Mouse (Mus musculus): ENCODE data around the gene Spata20. TPM values are rescaled to one million over a fixed set of nuclear protein-coding genes. Genes with fewer than 3 reads are reported as not detected.

Gene Spata20
- total RNA-seq, 1 experiment = 0.71 TPM

DNA sequence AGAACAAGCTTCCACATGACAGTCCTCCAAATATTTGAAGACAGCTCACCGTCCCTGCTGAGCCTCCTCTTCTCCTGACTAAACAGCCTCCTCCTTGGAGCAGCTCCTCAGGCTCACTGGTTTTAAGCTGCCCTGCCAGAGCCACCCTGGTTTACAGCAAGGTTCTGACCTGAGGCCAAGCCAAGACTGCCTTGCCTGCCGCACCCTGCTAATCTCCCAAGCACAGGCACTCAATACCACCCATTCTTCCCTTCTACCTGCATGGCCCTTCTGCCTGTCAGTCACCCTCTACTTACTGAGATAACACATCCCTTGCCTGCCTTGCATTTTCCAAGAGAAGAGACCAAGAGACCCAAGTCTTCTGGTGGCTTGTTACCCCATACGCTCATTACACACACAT, 29.6 kb downstream of the Spata20 start:
- Histone ChIP-seq H3K4me3 (ENCODE audit: insufficient read depth in 1 of 2, low read depth in 1 of 2, low read length in 2 of 2, poor library complexity in 1 of 2, severe bottlenecking in 1 of 2) (no peak overlapping the region), H3K27ac (ENCODE audit: insufficient read depth, low read depth, low read length, poor library complexity, severe bottlenecking) (no peak overlapping the region), H3K36me3 (ENCODE audit: control insufficient read depth, insufficient read depth, low read length, poor library complexity, severe bottlenecking) (no peaks in the 10 kb centered on the region), H3K9me3 (ENCODE audit: control insufficient read depth, insufficient read depth, low read depth, low read length) (no peaks in the 10 kb centered on the region), H3K4me1 (ENCODE audit: control insufficient read depth in 2 of 2, insufficient read depth in 2 of 2, low read length in 2 of 2, poor library complexity in 1 of 2) (peaks cover 0 to 5% of the 10 kb centered on the region in 2 experiments; a peak in 2 of 4 replicates), H3K9ac (ENCODE audit: insufficient read depth, low read depth, low read length, poor library complexity, severe bottlenecking) (no peak overlapping the region)
- in situ Hi-C loops (cut with MboI; ENCODE audit: low sequenced_read_pairs in 2 of 2, unreplicated experiment in 2 of 2) = no loop called here
- DNase-seq (ENCODE audit: low read depth, low spot score) = no peak
- TF ChIP-seq MAFK (IDR thresholded peaks at IDR 0.05; ENCODE audit: insufficient read depth, low read depth, low read length) = no peak
- TF ChIP-seq HCFC1 (IDR thresholded peaks at IDR 0.05; ENCODE audit: borderline replicate concordance, insufficient read depth, low read length) = no peak

DNA sequence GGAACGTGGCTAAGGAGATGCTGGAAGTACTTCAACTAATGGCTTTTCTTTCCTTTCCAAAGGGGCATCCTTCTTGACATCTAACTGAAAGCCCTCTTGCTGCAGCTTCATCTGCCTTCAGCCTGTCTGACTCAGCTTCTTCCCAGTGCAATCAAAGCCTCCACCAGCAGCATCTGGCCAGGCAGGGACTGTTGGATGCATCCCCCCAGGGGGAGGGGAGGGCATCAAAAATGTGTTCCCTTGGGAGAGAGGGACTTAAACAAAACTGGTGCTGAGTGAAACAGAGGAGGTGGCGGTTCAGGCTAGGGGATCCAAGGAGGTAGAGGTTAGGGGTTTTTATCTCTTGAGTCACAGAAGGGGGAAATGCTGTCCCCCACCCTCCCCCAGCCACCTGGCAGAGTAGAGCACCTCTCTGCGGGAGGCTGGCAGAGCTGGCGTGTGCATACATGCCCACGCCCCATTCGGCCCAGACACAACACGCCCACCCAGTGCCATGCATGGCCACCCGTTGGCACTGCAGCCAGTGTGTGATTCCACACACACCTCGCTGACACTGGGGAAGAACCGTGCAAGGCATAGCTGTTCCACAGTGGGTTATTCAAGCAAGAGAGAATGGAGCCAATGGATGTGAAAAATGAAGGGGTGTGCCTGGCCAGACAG, 30.7 kb downstream of the Spata20 start:
- Histone ChIP-seq H3K4me1 (ENCODE audit: control insufficient read depth in 2 of 2, insufficient read depth in 2 of 2, low read length in 2 of 2, poor library complexity in 1 of 2) (peaks cover 0 to 5% of the 10 kb centered on the region in 2 experiments; a peak in 2 of 4 replicates), H3K27ac (ENCODE audit: insufficient read depth, low read depth, low read length, poor library complexity, severe bottlenecking) (no peak overlapping the region), H3K36me3 (ENCODE audit: control insufficient read depth, insufficient read depth, low read length, poor library complexity, severe bottlenecking) (no peaks in the 10 kb centered on the region), H3K4me3 (ENCODE audit: insufficient read depth in 1 of 2, low read depth in 1 of 2, low read length in 2 of 2, poor library complexity in 1 of 2, severe bottlenecking in 1 of 2) (no peak overlapping the region), H3K9me3 (ENCODE audit: control insufficient read depth, insufficient read depth, low read depth, low read length) (no peaks in the 10 kb centered on the region), H3K9ac (ENCODE audit: insufficient read depth, low read depth, low read length, poor library complexity, severe bottlenecking) (no peak overlapping the region)
- TF ChIP-seq MAFK (IDR thresholded peaks at IDR 0.05; ENCODE audit: insufficient read depth, low read depth, low read length) = no peak
- no peak for TF ChIP-seq ZC3H11A (IDR thresholded peaks at IDR 0.05; ENCODE audit: borderline replicate concordance, low read depth, low read length)
- no peak for TF ChIP-seq CHD2 (IDR thresholded peaks at IDR 0.05; ENCODE audit: low read depth, low read length)
- no peak for DNase-seq (ENCODE audit: low read depth, low spot score)
- in situ Hi-C loops (cut with MboI; ENCODE audit: low sequenced_read_pairs in 2 of 2, unreplicated experiment in 2 of 2) = no loop called here

DNA sequence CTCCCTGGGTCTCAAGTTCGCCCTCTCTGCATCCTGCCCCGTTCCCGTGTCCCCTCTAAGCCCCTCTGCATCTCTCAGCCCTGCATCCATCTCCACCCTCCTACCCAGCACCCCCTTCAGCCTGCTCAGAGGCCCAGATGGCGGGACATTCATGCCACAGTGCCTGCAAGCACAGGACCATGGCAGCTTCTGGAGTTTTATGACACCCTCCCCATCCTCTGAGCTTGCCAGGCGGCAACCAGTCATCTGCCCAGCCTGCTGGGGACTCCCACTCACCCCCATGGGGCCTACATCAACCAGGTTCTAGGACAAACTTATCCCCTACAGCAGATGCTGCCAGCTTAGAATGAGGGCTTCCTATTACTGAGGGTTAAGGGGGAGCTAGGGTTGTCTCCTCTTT, 31.2 kb downstream of the Spata20 start:
- Histone ChIP-seq H3K4me3 (ENCODE audit: insufficient read depth in 1 of 2, low read depth in 1 of 2, low read length in 2 of 2, poor library complexity in 1 of 2, severe bottlenecking in 1 of 2) (no peak overlapping the region), H3K36me3 (ENCODE audit: control insufficient read depth, insufficient read depth, low read length, poor library complexity, severe bottlenecking) (no peaks in the 10 kb centered on the region), H3K9ac (ENCODE audit: insufficient read depth, low read depth, low read length, poor library complexity, severe bottlenecking) (no peak overlapping the region), H3K27ac (ENCODE audit: insufficient read depth, low read depth, low read length, poor library complexity, severe bottlenecking) (no peak overlapping the region), H3K9me3 (ENCODE audit: control insufficient read depth, insufficient read depth, low read depth, low read length) (no peaks in the 10 kb centered on the region), H3K4me1 (ENCODE audit: control insufficient read depth in 2 of 2, insufficient read depth in 2 of 2, low read length in 2 of 2, poor library complexity in 1 of 2) (peaks cover 0 to 5% of the 10 kb centered on the region in 2 experiments; a peak in 2 of 4 replicates)
- in situ Hi-C loops (cut with MboI; ENCODE audit: low sequenced_read_pairs in 2 of 2, unreplicated experiment in 2 of 2) = no loop called here
- DNase-seq (ENCODE audit: low read depth, low spot score) = no peak
- TF ChIP-seq ZNF384 (IDR thresholded peaks at IDR 0.05; ENCODE audit: low read depth, low read length) (no peak), MAFK (IDR thresholded peaks at IDR 0.05; ENCODE audit: insufficient read depth, low read depth, low read length) (no peak), HCFC1 (IDR thresholded peaks at IDR 0.05; ENCODE audit: borderline replicate concordance, insufficient read depth, low read length) (no peak), CHD2 (IDR thresholded peaks at IDR 0.05; ENCODE audit: low read depth, low read length) (no peak), ZC3H11A (IDR thresholded peaks at IDR 0.05; ENCODE audit: borderline replicate concordance, low read depth, low read length) (no peak)

DNA sequence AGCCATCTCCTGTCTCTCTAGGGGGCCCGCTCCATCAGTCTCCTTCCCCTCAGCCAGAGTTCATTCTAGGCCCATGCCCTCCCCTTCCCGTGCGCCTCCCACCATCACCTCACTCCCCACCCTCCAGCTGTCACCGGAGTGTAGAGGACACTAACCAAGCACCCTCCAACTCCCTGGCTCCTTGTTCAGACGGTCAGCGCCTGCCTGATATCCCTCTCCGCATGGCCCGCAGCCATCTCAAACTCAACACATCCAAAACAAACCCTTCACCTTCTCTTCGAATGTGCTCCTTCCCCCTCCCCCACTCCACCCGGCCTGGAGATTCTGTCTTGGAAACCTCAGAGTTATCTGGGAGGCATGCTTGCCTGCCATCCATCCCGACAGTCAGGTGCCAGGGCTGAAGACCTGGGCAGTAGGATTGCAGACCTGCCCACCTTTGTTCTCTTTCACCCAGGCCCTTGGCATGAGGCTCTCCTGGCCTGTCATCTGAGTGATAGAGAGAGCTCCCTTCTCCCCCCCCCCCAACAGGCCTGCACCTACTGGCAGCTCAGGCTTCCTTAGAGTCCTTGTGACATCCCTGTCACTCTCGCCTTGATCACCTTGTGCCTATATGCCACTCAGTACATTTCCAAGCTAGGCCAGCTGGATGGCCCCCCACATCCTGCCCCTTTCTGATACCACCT, 34.7 kb downstream of the Spata20 start:
- in situ Hi-C loops (cut with MboI; ENCODE audit: low sequenced_read_pairs in 2 of 2, unreplicated experiment in 2 of 2) = no loop called here
- no peak for TF ChIP-seq ZNF384 (IDR thresholded peaks at IDR 0.05; ENCODE audit: low read depth, low read length)
- Histone ChIP-seq H3K9me3 (ENCODE audit: control insufficient read depth, insufficient read depth, low read depth, low read length) (no peaks in the 10 kb centered on the region), H3K27ac (ENCODE audit: insufficient read depth, low read depth, low read length, poor library complexity, severe bottlenecking) (no peak overlapping the region), H3K36me3 (ENCODE audit: control insufficient read depth, insufficient read depth, low read length, poor library complexity, severe bottlenecking) (no peaks in the 10 kb centered on the region), H3K9ac (ENCODE audit: insufficient read depth, low read depth, low read length, poor library complexity, severe bottlenecking) (no peak overlapping the region), H3K4me1 (ENCODE audit: control insufficient read depth in 2 of 2, insufficient read depth in 2 of 2, low read length in 2 of 2, poor library complexity in 1 of 2) (peaks cover 0 to 5% of the 10 kb centered on the region in 2 experiments; a peak in 2 of 4 replicates), H3K4me3 (ENCODE audit: insufficient read depth in 1 of 2, low read depth in 1 of 2, low read length in 2 of 2, poor library complexity in 1 of 2, severe bottlenecking in 1 of 2) (no peak overlapping the region)
- DNase-seq (ENCODE audit: low read depth, low spot score) = no peak

DNA sequence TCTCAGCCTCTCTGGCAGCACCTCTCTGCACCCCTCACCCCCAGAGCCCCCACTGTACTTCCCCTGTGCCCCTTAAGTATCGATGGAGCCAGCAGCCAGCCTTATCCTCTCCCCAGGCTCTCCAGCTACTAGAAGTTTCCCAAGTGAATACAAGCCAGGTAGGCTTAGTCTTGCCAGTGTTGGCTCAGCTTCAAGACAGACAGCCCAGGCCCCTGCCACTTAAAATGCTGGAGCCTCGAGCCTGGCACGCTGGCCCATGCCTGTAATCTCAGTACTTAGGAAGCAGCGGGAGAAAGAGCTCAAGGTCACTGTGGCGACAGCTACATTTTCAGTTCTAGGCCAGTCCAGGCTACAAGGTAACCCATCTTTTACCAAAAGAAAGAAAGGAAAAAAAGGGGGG, 36.1 kb downstream of the Spata20 start:
- Histone ChIP-seq H3K9ac (ENCODE audit: insufficient read depth, low read depth, low read length, poor library complexity, severe bottlenecking) (no peak overlapping the region), H3K9me3 (ENCODE audit: control insufficient read depth, insufficient read depth, low read depth, low read length) (no peaks in the 10 kb centered on the region), H3K4me3 (ENCODE audit: insufficient read depth in 1 of 2, low read depth in 1 of 2, low read length in 2 of 2, poor library complexity in 1 of 2, severe bottlenecking in 1 of 2) (no peak overlapping the region), H3K4me1 (ENCODE audit: control insufficient read depth in 2 of 2, insufficient read depth in 2 of 2, low read length in 2 of 2, poor library complexity in 1 of 2) (peaks cover 0 to 3% of the 10 kb centered on the region in 2 experiments; a peak in 2 of 4 replicates), H3K27ac (ENCODE audit: insufficient read depth, low read depth, low read length, poor library complexity, severe bottlenecking) (no peak overlapping the region), H3K36me3 (ENCODE audit: control insufficient read depth, insufficient read depth, low read length, poor library complexity, severe bottlenecking) (no peaks in the 10 kb centered on the region)
- no peak for DNase-seq (ENCODE audit: low read depth, low spot score)
- in situ Hi-C loops (cut with MboI; ENCODE audit: low sequenced_read_pairs in 2 of 2, unreplicated experiment in 2 of 2) = no loop called here
- TF ChIP-seq HCFC1 (IDR thresholded peaks at IDR 0.05; ENCODE audit: borderline replicate concordance, insufficient read depth, low read length) (no peak), MAFK (IDR thresholded peaks at IDR 0.05; ENCODE audit: insufficient read depth, low read depth, low read length) (no peak), ZC3H11A (IDR thresholded peaks at IDR 0.05; ENCODE audit: borderline replicate concordance, low read depth, low read length) (no peak), CHD2 (IDR thresholded peaks at IDR 0.05; ENCODE audit: low read depth, low read length) (no peak), ZNF384 (IDR thresholded peaks at IDR 0.05; ENCODE audit: low read depth, low read length) (no peak)
